Mouse (Mus musculus): ENCODE measurements around the gene Pdzrn4. TPM values are rescaled to one million over a fixed set of nuclear protein-coding genes. Genes with fewer than 3 reads are reported as not detected.

Pdzrn4 gene
- polyA plus RNA-seq, 2 experiments, result 1.4 to 1.9 TPM

DNA sequence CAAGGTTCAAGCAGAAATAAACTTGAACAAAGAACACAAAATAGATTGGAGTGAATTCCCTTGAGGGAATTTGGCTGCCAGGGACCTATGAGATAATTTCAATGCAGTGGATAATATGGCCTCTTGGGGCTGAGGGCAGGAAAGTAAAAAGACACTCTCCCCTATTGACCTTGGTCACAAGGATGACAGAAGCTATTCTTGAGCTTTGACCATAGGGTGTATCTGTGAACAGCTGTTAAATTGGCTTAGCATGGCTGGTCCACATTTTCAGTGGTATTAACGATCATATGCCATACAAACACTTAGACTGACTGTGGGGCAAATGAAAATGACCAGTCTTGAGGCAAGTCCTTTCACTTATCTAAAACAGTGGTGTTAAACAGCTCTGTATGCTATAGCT lies 215.7 kb downstream of the Pdzrn4 start:
- Histone ChIP-seq H3K27me3 (ENCODE audit: control insufficient read depth, insufficient read depth, low read length) (no peaks in the 10 kb centered on the region), H3K4me3 (replicated peaks; ENCODE audit: low read length) (no peak overlapping the region), H3K9ac (ENCODE audit: low read depth, low read length, severe bottlenecking) (no peak overlapping the region), H3K36me3 (ENCODE audit: control insufficient read depth, insufficient read depth, low read length) (no peaks in the 10 kb centered on the region), H3K27ac (replicated peaks; ENCODE audit: low read depth, low read length) (no peak overlapping the region), H3K9me3 (ENCODE audit: control insufficient read depth, low read length) (no peaks in the 10 kb centered on the region), H3K4me2 (replicated peaks; ENCODE audit: low read depth, low read length, severe bottlenecking) (no peak overlapping the region), H3K4me1 (ENCODE audit: control insufficient read depth, insufficient read depth, low read length) (no peaks in the 10 kb centered on the region)
- ATAC-seq (ENCODE audit: low FRiP score, low read depth), result no peak
- DNase-seq (ENCODE audit: low spot score), result no peak
- no peak for TF ChIP-seq POLR2A (IDR thresholded peaks at IDR 0.05; ENCODE audit: borderline replicate concordance, extremely low read depth, insufficient read depth, insufficient read length)
- 85% methylated on average over 1 of the region's 1 CpGs for WGBS

DNA sequence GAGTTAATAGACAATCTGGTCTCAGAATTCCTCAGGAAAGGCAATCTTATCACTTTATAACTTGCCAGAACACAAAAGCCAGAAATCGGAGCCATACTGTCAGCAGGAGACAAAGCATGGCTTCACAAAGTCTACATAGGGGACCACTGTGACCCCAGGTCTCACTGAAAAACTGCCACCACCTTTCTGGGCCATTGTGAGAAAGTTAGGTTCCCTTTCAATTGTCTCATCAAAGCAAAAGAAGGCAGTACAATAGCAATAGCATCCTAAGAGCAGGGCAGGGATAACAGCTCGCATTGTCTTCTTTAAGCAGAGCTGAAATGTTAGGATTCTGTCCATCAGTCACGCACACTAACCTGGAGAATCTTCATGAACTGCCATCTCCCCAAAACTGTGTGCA lies 216.5 kb downstream of the Pdzrn4 start:
- no peak for TF ChIP-seq POLR2A (IDR thresholded peaks at IDR 0.05; ENCODE audit: borderline replicate concordance, extremely low read depth, insufficient read depth, insufficient read length)
- Histone ChIP-seq H3K4me3 (replicated peaks; ENCODE audit: low read length) (no peak overlapping the region), H3K27ac (replicated peaks; ENCODE audit: low read depth, low read length) (no peak overlapping the region), H3K9ac (ENCODE audit: low read depth, low read length, severe bottlenecking) (no peak overlapping the region), H3K4me2 (replicated peaks; ENCODE audit: low read depth, low read length, severe bottlenecking) (no peak overlapping the region), H3K9me3 (ENCODE audit: control insufficient read depth, low read length) (no peaks in the 10 kb centered on the region), H3K27me3 (ENCODE audit: control insufficient read depth, insufficient read depth, low read length) (no peaks in the 10 kb centered on the region), H3K36me3 (ENCODE audit: control insufficient read depth, insufficient read depth, low read length) (no peaks in the 10 kb centered on the region), H3K4me1 (ENCODE audit: control insufficient read depth, insufficient read depth, low read length) (no peaks in the 10 kb centered on the region)
- no peak for ATAC-seq (ENCODE audit: low FRiP score, low read depth)
- WGBS, result 81% methylated on average over 3 of the region's 3 CpGs
- no peak for DNase-seq (ENCODE audit: low spot score)

DNA sequence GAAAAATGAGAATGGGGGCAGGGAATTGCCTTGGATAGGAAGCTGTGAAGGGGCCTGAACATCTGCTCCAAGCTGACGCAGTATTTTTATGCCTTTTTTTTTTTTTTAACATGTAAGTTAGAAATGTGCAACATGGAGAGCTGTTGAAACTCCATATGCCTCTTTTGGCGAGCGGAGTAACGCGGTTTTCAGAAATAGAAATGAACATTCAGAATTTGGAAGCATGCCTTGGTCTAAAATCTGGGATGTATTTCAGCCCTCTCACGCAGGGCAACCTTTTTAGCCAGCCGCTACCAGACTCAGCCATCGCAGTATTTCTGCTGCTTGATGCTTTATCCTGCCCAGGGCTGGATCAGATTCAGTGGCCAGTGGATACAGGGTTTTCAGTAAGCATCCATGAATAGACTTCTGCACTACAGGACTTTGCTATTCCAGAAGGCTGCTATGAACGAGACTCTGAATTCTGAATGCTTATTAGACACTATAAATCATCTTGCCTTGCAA lies 225.1 kb downstream of the Pdzrn4 start:
- H3K4me1 ChIP-seq (ENCODE audit: control insufficient read depth, insufficient read depth, low read length), result no peaks in the 10 kb centered on the region
- H3K27me3 ChIP-seq (ENCODE audit: control insufficient read depth, insufficient read depth, low read length), result no peaks in the 10 kb centered on the region
- ATAC-seq (ENCODE audit: low FRiP score, low read depth), result no peak
- no peaks in the 10 kb centered on the region for H3K9me3 ChIP-seq (ENCODE audit: control insufficient read depth, low read length)
- no peak overlapping the region for H3K4me3 ChIP-seq (replicated peaks; ENCODE audit: low read length)
- DNase-seq (ENCODE audit: low spot score), result peak; percentile 54
- H3K4me2 ChIP-seq (replicated peaks; ENCODE audit: low read depth, low read length, severe bottlenecking), result no peak overlapping the region
- H3K36me3 ChIP-seq (ENCODE audit: control insufficient read depth, insufficient read depth, low read length), result no peaks in the 10 kb centered on the region
- WGBS, result 54% methylated on average over 9 of the region's 9 CpGs
- no peak overlapping the region for H3K9ac ChIP-seq (ENCODE audit: low read depth, low read length, severe bottlenecking)
- no peak for TF ChIP-seq POLR2A (IDR thresholded peaks at IDR 0.05; ENCODE audit: borderline replicate concordance, extremely low read depth, insufficient read depth, insufficient read length)
- no peak overlapping the region for H3K27ac ChIP-seq (replicated peaks; ENCODE audit: low read depth, low read length)

DNA sequence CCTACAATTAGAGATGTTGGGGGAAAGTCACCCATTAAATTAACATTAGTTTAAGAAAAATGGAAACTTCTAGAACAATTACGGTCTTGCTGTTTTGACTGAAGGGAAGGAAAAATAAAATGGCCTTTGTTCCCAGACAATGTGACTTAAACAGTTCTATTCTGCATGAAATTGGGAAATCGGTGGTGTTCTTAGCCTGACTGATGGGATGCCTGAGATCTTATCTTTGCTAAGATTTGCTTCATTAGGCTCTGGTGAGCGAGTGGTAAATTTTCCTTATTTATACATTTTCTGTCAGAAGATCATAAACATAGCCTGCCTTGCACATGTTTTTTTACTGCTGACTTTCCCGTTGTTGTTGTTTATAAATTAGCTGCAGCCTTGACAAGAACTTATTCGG lies 225.6 kb downstream of the Pdzrn4 start:
- no peaks in the 10 kb centered on the region for H3K27me3 ChIP-seq (ENCODE audit: control insufficient read depth, insufficient read depth, low read length)
- DNase-seq (ENCODE audit: low spot score), result no peak
- no peak overlapping the region for H3K4me2 ChIP-seq (replicated peaks; ENCODE audit: low read depth, low read length, severe bottlenecking)
- no peaks in the 10 kb centered on the region for H3K4me1 ChIP-seq (ENCODE audit: control insufficient read depth, insufficient read depth, low read length)
- H3K36me3 ChIP-seq (ENCODE audit: control insufficient read depth, insufficient read depth, low read length), result no peaks in the 10 kb centered on the region
- no peaks in the 10 kb centered on the region for H3K9me3 ChIP-seq (ENCODE audit: control insufficient read depth, low read length)
- 61% methylated on average over 5 of the region's 5 CpGs for WGBS
- no peak overlapping the region for H3K27ac ChIP-seq (replicated peaks; ENCODE audit: low read depth, low read length)
- TF ChIP-seq POLR2A (IDR thresholded peaks at IDR 0.05; ENCODE audit: borderline replicate concordance, extremely low read depth, insufficient read depth, insufficient read length), result no peak
- no peak for ATAC-seq (ENCODE audit: low FRiP score, low read depth)
- no peak overlapping the region for H3K4me3 ChIP-seq (replicated peaks; ENCODE audit: low read length)
- H3K9ac ChIP-seq (ENCODE audit: low read depth, low read length, severe bottlenecking), result no peak overlapping the region

DNA sequence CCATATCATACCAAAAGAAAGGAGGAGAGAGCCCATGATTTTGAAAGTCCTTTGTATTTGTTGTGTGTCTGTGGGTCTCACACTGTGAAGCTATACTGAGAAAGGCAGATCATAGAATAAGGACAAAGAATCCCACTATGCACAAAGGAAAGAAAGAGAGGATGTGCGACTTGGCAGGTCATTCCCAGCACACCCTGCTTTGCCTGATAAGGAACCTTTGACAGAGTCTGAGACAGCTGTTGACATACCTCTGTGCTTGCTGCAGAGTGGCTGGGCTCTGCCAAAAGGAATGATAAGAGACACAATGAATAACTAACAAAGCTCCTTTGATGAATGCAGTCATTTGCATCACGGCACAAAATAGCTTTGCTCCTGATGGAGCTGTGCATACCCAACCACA lies 232.5 kb downstream of the Pdzrn4 start:
- H3K9me3 ChIP-seq (ENCODE audit: control insufficient read depth, low read length), result no peaks in the 10 kb centered on the region
- no peak overlapping the region for H3K9ac ChIP-seq (ENCODE audit: low read depth, low read length, severe bottlenecking)
- no peak overlapping the region for H3K27ac ChIP-seq (replicated peaks; ENCODE audit: low read depth, low read length)
- TF ChIP-seq POLR2A (IDR thresholded peaks at IDR 0.05; ENCODE audit: borderline replicate concordance, extremely low read depth, insufficient read depth, insufficient read length), result no peak
- no peak overlapping the region for H3K4me2 ChIP-seq (replicated peaks; ENCODE audit: low read depth, low read length, severe bottlenecking)
- whole genome bisulfite sequencing, result 64% methylated on average over 2 of the region's 2 CpGs
- peaks cover 3% of the 10 kb centered on the region; the same call in 1 of the 2 replicates for H3K4me1 ChIP-seq (ENCODE audit: control insufficient read depth, insufficient read depth, low read length)
- H3K4me3 ChIP-seq (replicated peaks; ENCODE audit: low read length), result no peak overlapping the region
- H3K36me3 ChIP-seq (ENCODE audit: control insufficient read depth, insufficient read depth, low read length), result no peaks in the 10 kb centered on the region
- H3K27me3 ChIP-seq (ENCODE audit: control insufficient read depth, insufficient read depth, low read length), result no peaks in the 10 kb centered on the region
- no peak for ATAC-seq (ENCODE audit: low FRiP score, low read depth)
- DNase-seq (ENCODE audit: low spot score), result no peak
